Mouse (Mus musculus) heart, postnatal 4 days (tissue): ENCODE results near the gene Rbm42. TPM values are rescaled to one million over a fixed set of nuclear protein-coding genes. Genes with fewer than 3 reads are reported as not detected.
A peak's percentile ranks its signal among the peaks of the same experiment; 100 is the strongest.

ENCODE experiments used
- DNase-seq: peaks from one replicate; pipeline ENCODE4 v3.0.0; 2021
- total RNA-seq, 2 experiments: library from RNA; stranded (reverse); gene quantifications; 2 replicates each; pipeline ENCODE4 v1.2.3; 2021

The Rbm42 gene
- 10 to 100 TPM; 58.8 to 62.2 TPM for total RNA-seq

DNA sequence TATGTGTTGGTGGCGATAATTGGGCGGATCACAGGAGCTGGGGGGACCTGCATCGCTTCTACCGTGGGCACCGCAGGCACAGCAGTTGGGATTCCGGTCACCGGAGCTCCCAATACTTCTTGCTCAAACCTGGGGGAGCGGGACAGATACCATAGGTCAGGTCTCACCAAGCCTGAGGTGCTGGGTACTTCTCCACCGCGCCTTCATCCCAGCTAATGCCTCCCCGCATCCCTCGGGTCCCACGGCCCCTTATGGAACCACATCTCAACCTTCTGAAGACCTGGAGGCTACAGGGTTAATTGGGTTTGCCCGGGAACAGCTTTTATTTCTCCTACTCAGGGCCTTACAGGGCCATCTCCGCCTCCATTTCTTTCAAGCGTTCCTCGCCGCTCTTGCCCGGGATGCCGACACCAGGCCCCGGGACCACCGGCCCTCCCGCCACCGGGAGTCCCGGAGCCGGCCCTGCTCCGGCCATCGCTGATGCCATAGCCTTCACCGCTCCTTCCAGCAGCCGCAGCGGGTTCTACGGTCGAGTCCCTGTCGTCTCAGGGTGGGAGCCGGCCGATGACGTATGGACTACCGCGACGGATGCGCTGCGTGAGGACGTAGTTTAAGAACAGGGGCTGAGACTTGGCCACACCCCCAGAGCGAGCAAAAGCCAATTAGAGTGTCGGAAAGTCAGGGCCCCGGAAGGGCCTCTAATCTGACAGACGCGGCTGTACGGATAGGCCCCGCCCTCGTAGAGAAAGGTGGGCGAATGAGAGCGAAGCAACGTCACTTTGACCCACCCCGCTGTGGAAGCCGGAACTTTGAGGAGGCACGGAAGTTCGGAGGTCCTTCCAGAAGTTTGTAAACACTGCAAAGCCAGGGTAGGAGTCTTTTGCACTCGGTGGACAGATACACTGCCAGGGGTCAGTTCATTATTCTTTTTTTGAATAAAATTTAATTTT, at the start of gene Rbm42:
Gene Rbm42, minus strand, starts transcription at position 727 of the 950 bp plus-strand sequence.
- peak; percentile 98 for DNase-seq

DNA sequence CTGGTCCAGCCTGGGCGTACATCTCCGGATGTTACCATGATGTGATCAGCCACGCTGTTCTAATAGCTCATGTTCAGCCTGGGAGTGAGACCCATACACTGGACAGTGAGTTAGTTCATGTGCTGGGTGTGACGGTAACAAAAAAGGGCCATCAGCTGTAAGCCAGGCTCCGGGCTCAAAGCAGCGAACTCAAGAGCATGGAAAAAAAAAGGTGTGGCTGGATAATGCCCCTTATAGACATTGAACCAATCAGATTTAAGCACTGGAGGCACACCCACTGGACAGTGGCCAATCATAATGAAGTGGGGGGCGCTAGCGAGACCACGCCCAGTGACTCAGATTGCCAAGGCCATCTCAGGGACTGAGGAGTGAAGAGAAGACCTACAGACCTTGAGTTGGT, 48.5 kb upstream of the Rbm42 start, which contains the start of gene 2200002J24Rik:
Gene 2200002J24Rik, plus strand, starts transcription at position 338 of the 400 bp plus-strand sequence.
- peak; percentile 27 for DNase-seq

DNA sequence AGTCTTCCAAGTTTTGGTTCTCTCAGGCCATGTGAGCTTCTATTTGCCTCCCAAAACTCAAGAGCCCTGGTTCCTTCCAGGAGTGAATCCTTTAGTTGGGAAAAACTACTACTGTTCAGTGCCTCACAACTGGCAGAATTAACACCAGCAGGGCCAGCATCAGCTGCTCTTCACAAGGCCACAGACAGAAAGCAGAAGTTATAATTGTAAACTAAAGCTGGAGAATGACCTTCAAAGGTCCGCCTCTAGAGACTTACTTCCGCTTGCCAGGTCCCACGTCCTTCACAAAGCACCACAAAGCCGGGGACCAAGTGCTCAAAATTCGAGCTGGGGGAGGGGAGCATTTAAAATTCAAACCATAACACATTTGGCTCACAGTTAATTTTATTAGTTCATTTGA, 48.0 kb upstream of the Rbm42 start:
- DNase-seq: no peak

DNA sequence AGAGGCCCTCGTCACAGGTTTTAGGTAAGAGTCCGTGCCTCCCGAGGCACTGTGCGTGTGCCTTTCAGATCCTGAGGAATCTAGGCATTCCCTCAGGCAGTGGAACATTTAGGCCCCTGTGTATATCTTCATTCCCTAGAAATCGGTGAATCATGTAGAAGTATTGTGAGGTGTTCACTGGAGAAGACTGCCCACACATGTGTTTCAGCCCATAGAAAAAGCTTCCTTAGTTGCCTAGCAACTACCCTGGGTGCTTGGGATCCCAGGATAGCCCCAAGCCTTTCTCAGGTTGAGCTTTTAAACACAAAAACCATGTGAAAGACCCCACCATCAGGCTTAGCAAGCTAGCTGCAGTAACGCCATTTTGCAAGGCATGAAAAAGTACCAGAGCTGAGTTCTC, 38.2 kb upstream of the Rbm42 start:
- DNase-seq: no peak

DNA sequence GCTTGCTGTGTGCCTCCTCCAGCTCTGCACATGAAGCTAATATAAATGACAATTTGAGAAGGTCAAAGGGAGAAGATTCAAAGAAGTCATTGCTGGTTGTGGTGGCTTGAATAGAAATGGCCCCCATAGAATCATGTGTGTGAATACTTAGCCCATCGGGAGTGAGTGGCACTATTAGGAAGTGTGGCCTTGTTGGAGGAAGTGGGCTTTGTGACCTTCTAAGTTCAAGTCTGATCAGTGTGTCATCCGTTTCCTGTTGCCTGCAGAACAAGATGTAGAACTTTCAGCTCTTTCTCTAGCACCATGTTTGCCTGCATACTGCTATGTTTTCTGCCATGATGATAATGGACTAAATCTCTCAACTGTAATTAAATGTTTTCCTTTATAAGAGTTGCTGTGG, 33.3 kb upstream of the Rbm42 start:
- DNase-seq: no peak

DNA sequence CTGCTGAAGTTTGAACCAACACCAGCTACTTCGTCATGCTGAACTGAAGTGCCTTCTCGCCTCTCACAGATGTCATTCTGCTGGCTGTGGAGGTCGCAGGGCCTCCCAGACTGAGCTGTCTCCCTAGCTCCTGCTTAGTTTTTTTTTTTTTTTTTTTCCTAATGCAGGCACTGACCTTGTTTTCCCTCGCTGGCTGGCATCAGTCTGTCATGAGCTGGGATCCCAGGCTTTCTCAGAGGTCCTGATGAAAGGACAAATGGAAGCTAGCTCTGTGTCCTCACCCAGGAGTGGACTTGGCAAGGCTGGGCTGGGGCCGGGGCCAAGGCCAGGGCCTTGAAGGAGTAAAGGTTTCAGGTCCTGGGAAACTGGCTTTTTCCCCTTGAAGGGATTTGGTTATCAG, 31.8 kb upstream of the Rbm42 start:
- peak; percentile 38 for DNase-seq

DNA sequence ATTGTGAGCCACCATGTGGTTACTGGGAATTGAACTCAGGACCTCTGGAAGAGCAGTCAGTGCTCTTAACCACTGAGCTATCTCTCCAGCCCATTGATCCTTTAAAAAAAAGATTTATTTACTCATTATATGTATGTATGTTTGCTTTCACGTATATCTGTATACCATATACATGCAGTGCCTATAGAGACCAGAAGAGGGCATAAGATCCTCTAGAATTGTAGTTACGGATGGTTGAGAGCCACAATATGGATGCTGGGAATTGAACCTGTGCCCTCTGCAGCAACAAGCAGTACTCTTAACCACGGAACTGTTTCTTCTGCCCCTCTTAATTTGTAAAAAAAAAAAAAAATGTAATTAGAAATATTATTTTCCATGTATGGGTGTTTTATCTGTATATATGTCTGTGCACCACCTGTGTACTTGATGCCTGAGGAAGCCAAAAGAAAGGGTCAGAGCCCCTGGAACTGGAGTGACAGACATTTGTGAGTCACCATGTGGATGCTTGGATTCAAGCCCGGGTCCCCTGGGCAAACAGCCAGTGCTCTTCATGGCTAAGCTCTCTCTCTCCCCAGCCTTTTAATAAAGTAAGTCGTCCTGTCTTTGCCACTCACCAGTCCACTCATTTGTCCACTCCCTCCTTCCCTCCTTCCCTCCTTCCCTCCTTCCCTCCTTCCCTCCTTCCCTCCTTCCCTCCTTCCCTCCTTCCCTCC, 28.3 kb upstream of the Rbm42 start:
- DNase-seq: peak; percentile 88

DNA sequence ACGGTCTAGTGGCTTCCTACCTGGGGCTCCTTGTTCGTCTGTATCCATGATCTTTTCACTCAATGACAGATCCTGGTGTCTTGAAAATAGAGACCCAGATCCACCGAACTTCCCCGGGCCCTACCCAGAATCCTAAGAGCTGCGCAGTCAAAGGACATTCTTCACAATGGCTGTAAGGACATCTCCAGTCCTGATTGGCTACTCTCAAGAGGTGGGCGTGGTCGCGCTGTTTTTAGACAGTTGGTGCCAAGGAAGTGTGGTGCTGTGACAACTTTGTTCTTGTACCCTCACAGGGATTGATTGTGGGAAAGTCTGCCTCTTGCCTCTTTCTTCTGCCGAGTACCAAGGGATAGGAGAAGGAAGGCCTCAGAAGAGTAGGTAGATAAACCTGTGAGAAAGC, 21.4 kb upstream of the Rbm42 start, which contains the start of gene Pmis2:
Gene Pmis2, minus strand, starts transcription at position 126 of the 400 bp plus-strand sequence.
- DNase-seq: no peak

DNA sequence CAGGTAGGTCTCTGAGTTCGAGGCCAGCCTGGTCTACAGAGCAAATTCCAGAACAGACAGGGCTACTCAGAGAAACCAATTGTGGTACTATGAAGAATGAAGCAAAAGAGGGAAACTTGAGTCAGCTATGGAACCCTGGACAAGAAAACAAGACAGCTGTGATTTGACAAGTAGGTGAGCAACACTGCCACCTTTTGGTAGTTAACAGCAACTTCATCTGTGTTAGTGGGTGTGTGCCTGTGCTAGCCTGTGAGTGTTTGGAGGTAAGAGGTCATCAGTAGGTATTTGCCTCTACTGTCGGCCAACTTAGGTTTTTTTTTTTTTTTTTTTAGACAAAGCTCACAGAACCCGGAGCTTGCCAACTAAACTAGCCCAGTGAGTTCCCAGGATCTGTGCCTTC, 19.1 kb upstream of the Rbm42 start:
- no peak for DNase-seq

DNA sequence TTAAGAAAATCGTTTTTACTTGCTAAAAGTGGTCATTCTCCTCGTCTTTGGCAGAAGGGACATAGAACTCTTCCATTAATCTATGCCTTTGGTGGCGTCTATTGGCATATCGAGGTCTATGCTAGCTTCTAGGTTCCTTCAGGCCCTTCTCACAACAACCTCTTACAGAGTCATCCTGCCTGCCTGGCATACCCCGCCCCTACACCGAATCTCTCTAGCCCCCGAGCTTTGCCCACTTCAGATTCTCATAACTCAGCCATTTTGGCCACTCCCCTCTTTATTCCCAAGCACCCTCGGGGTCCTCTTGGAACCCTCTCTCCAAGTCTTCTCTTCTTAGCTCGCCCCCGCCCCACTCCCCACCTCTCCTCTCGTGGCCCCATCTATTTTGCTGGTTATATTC, 15.2 kb upstream of the Rbm42 start:
- no peak for DNase-seq

DNA sequence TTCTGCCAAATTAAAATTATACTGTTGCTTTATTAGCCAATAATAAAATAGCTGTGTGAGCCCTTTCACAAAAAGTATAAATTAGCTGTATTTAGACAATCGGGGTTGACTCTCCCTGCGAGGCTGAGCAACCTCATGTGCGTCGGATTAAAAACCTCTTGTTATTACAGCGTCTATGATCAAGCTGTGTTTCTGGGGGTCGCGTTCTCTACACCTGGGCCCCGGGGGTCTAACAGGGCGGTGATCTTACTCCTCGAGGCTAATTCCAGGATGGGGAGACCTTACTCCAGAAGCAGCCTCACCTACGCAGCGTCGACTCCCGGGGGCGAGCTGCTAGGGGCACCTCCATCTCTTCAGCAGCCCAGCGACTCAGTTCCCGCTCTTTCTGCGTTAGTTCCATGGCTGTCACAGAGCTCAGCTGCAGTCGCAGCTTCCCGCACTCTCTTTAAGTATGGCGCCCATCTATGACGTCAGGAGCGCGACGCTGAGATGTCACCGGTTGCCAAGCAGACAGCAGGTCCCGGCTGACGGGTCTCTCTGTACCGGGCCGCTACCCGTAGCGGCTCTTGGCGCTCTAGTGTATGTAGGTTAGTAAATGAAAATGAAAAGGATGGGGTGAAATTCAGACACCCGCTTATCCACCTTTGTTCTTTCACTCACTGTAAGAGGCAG, 14.5 kb upstream of the Rbm42 start, which contains the start of gene Haus5:
Gene Haus5, minus strand, starts transcription at position 466 of the 672 bp plus-strand sequence.
- peak; percentile 93 for DNase-seq

DNA sequence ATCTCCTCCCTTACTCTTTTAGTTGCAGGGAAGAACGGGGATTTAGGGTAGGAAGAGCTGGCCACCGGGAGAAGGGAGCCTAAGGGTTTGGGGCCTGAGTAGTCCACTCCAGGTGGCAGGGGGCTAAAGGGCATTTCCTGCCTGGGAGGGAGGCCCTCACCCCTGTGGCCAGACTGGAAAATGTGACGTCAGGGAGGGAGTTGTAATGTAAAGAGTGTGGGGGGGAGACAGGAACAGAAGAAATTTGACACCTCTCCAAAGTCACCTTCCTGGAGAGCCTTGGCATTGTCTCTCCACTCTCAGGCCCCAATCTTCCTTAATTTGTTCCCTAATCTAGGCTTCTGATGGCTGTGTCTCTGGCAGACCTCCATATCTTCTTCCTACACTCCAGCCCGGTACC, 11.0 kb downstream of the Rbm42 start:
- DNase-seq: no peak

DNA sequence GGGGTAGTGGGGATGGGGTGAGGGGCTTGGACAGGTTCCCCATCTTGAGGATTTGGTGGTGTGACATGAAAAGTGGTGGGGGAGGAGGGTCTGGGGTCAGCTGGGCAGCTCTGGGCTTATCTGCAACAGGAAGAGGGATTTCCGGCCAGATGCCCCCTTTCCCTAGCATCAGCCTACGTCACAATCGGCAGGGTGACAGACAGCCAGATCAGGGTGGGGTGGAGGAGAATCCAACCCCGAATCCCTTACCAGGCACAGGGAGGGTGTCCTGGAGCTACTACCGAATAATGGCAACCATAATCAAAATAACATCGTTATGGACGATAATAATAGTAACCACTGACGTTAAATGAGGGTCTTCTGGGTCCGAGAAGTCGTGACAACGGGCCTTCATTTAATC, 13.7 kb downstream of the Rbm42 start:
- DNase-seq: no peak

DNA sequence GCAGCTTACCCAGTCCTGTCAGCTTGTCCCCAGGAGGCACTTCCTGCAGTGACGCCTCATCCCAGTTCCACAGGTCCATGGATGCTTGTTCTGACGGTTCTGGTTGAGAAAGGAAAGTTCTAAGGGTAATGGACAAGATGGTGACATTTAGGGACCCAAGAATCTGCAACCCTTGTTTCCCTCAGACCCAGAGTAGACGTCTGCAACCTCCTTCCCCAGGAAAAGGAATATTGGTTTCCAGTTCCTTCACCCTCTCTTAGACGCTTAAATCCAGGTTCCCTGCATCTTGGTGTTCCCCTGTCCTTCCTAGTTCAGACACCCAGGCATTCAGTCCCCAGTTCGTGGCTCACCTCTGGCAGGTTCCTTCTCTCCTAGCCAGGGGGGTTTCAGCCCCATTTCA, 14.4 kb downstream of the Rbm42 start, which contains the start of gene Etv2:
Gene Etv2, minus strand, starts transcription at position 101 of the 400 bp plus-strand sequence.
- DNase-seq: no peak

DNA sequence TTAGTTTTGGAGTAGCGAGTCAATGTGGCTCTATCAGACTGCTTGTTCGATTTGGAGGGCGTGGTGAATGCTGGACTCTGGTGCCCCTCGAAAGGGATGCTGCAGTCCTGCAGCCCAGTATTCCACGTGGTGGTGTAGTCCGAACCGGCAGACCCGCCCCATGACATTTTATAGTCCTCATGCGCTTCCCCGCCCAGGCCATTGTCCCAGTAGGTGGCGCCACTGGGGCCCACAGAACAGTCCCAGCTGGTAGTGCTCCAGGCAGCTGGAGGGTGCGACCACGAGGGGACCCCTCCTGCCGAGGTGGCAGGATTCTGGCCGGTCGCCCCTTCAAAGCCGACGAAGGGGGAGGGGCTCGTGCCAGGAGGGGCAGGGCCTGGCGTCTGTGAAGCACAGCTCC, 15.5 kb downstream of the Rbm42 start:
- peak; percentile 73 for DNase-seq

DNA sequence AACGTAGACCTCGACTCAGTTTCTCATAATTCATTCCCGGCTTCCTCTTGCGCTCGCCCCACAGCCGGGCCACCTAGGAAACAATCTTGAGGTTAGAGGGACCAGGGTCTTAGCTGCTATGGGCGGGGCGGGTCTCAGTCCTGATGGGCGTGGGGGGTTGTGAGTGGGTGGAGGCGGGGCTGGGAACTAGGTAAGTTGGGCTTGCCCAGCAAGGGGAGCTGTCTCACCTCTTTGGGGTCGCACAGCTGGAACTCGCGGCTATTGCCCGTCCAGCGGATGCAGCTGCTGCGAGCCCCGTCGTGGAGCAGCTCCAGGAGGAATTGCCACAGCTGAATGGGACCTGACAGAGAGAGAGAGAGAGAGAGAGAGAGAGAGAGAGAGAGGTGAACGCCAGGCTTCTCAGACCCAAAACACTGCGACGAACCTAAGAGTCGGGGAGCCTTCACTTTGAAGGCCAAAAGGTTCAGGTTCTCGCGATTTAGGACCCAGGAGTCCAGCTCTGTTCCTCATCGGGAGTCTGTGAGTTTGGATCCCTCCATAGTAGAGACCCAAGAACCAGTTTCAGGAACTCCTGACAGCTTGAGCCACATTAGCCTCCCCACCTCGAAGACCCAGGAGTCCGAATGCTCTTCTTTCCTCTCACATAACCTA, 16.2 kb downstream of the Rbm42 start:
- DNase-seq: no peak

DNA sequence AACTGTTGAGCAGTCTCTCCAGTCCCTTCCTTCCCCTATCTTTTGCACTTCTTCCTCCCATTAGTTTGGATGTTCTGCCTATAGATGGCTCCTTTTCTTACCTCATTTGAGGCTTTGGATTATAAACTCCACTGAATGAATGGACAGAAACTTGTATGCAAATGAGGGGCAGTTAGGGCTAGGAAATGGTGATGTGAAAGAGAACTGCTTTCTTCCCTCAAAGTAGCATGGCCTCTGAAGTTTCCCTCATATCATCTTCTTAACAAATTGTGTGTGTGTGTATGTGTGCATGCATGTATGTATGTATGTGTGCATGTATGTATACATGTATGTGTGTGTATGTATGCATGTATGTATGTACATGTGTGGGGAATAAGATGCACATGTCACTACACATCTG, 21.1 kb downstream of the Rbm42 start:
- no peak for DNase-seq

DNA sequence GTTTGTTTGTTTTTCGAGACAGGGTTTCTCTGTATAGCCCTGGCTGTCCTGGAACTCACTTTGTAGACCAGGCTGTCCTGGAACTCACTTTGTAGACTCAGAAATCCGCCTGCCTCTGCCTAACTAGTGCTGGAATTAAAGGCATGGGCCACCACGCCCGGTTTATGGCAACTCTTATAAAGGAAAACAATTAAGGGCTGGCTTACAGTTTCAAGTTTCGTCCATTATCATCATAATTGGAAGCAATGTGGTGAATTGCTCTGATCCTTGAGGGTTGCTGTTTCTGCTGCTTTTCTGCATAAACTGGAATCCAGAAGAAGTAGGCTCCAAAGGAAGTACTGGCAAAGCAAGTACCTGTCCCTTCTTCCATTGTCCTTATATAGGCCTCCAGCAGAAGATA, 23.5 kb downstream of the Rbm42 start:
- DNase-seq: no peak

DNA sequence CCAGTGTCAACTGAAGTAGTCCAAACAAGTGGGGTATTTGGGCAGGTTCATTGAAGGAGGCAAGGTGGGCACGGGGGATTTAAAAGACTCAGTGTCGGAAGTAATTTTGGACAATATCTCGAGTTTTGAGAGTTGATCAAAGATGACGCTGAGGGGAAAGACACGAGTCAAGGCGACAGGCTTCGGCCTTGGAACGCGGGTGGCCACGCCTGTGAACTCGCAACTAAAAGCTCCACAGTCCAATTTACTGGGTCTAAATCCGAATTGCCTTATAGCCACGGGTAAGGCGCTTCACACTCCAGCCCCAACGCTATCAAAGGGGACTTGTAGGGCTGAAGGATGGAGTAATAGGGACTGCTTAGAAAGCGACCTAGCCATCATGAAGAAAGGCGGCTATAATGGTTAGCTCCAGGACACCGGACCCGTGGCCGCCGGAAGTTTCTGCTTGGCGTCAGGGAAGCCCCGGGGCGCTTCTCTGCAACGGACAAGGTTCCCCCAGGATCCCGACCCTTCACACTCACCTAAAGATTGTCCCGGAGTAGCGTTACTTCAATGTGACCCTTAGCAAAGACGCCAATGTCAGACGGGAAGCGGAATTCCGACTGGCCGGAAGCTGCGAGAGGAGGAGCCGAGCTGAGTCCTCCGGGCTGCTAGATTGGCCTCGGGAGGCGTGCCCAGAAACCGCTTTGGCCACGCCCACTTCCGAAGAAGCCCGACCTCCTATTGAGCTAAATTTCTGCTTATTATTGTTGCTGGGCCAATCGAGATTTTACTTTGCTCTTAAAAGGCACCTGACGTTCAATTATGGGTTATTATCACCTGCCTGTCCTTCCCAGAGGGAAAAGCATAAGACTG, 24.4 kb downstream of the Rbm42 start, which contains the start of gene Cox6b1:
Gene Cox6b1, minus strand, starts transcription at position 622 of the 855 bp plus-strand sequence.
- peak; percentile 91 for DNase-seq

DNA sequence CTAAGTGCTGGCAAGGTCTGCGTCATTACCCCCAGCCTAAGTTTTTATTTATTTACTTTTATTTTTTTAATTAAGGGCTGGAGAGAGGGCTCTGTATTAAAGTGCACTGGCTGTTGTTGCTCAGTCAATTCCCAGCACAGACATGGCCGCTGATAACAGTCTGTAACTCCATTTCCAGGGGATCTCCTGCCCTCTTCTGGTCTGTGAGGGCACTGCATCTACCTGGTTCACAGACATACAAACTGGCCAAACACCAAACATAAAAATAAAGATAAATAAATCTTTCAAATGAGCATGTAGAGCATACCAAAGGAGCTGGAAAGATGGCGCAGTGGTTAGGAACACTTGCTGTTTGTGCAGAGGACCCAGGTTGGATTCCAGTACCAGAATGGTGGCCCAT, 30.9 kb downstream of the Rbm42 start:
- peak; percentile 58 for DNase-seq

DNA sequence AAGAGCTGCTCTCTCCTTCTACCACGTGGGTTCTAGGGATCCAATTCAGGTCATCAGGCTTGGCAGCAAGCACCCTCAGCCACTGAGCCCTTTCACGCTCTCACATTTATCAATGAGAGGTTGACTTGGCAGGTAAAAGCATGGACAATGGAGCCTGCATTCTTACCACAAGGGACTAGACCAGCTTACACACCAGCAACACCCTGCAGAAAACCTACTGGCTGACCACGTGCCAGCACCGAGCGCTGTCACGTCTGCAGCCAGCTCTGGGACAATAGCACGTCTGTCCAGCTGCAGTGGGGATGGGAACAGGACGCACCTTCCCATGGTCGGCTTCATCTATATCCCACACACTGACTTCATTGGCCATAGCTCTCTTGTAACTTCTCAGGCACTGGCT, 31.5 kb downstream of the Rbm42 start:
- DNase-seq: no peak
